Mouse (Mus musculus): Measurements from ENCODE around the gene Gdf15. TPM values are rescaled to one million over a fixed set of nuclear protein-coding genes. Genes with fewer than 3 reads are reported as not detected.
A peak's percentile ranks its signal among the peaks of the same experiment; 100 is the strongest.
"Not testable (repeated sequence)": the region's sequence is repeated elsewhere in the genome, so short reads cannot be mapped to it uniquely, and the experiment has no call there.

Gene Gdf15
- polyA plus RNA-seq, 3 experiments from 2014 or later = not detected

DNA sequence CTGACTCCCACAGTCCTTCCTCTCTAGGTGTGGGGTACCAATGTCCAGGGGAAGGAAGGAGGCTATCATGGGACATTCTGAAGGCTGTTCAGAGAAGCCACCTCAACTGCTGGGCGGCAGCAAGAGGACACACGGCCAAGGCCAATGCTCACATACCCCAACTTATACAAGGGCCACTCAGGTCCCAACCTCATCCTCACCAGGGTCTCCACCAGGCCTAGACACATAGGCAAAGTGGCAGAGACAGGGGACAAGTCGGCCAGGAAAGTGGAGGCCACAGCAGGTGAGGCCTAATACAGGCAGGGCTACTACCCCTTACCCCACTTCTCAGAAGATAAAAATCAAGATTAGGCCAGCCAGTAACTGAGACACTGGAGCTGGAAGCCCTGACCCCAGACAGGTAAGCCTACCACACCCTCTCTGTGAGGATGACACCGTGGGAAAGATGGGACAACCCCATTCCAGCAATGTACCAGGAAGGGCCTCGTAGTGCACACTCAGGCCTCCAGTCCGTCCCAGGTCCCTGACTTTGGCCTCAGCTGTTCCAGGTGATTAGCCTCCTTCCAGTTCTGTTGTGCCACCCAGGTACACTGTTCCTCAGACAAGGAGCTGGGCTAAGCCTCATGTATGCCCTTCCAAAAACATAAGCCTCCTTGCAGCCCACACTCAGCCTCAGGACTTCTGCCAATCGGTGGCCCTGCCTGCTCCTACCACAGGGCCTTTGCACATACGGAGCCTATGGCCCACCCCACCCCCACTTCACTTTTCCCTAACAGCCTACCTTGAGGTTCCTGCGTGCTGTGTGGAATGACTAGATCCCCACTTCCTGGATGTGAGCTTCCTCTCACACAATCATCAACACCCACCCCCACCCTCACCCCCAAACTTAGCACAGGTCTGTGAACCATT, 26.1 kb downstream of the Gdf15 start:
- no peak for ATAC-seq

DNA sequence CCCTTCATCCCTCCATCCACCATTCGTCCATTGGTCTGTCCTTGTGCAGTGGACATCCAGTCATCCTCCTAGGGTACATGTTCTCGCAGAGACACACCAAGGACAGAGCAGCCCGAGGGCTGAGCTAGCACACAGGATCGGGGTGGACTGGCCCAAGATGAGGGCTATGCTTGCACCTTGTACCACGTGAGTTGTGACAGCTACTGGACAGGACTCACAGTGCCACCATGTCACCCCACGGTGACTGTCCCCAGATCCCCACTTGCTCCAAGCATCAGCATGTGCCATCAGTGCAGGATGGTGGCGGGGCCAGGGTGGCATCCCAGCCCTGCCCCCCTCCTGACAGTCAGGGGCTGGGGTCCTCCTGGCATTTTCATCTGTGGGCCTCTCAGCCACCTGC, 27.7 kb downstream of the Gdf15 start:
- ATAC-seq = no peak

DNA sequence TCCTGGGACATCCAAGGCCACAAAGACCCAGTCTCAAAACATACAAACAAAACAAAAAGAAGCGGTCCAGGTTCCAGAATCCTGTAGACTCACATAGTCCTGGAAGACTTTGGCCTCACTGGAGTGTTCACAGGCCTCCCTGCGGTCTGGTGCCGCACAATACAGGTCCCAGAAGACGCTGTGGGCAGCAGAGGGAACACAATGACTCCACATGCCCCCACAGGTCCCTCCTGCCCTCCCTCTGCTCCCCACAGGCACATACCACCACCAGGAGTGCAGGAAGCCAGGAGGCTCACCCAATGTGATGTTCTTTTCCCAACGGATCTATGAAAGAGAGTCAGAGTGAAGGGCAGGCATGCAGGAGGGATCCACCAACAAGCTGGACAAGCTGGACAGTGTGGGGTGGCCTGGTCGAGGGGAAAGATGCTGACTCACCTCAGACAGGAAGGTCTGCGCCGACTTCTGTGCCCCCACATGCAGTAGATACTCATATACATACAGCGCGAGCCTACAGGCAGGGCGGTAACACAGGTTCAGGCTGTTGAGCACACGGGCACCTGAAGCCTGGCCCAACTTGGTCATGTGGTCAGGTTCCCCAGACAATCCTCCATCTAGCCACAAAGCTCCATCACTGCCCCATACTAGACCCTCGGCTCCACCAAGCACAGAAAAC, 30.0 kb downstream of the Gdf15 start:
- ATAC-seq = no peak

DNA sequence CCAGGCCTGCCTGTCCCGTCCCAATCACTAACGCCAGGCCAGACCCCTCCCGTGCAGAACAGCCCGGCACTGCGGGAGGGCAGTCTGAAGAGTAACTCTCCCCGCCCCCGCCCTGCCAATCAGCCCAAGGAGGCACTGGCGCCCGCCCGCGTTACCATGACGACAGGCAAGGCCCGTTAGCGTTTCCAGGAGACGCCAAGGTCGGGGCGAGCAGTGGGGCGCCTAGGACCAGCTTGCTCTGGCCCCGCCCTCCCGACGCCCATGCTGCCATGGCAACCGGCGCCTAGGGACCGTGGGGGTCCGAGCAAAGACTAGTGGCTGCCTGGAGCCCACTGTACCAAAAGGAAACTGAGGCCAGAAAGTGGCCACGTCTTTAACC, 31.0 kb downstream of the Gdf15 start:
- ATAC-seq = peak; percentile 72

DNA sequence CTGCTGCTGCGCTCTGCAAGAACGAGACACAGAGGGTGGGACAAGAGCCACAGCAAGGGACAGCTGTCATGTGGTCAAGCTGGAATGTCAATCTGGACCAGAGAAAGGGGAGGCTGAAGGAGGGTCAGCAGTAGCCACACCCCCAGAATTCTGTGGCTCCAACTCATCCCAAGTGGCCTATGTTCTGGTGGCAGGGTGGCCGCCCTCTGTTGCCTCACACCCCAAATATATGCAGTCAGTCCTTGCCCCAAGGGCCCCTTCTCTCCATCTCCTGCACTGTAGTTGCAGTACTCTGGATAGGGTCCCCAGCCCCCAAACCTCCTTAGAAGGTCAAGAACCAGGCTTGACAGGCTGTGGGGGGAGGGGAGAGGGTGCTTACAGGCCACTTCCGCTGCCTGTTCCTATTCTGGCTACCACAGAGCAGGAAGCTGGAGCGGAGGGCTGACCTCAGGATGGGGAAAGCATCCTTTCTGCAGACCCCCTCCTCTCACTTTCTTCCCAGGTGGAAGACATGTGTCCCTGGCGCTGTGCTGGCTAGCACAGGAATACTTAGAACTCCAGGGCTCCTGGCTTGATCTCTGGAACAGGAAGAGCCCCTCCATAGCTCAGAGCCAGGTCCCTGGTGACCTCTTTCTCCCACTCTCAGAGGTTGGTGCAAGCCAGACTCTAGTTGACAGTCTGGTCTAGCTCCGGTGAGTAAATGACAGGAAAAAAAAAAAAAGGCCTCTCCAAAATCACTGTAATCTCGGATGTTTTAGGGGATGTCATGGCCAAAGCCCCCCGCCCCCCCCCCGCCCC, 31.6 kb downstream of the Gdf15 start:
- no peak for ATAC-seq

DNA sequence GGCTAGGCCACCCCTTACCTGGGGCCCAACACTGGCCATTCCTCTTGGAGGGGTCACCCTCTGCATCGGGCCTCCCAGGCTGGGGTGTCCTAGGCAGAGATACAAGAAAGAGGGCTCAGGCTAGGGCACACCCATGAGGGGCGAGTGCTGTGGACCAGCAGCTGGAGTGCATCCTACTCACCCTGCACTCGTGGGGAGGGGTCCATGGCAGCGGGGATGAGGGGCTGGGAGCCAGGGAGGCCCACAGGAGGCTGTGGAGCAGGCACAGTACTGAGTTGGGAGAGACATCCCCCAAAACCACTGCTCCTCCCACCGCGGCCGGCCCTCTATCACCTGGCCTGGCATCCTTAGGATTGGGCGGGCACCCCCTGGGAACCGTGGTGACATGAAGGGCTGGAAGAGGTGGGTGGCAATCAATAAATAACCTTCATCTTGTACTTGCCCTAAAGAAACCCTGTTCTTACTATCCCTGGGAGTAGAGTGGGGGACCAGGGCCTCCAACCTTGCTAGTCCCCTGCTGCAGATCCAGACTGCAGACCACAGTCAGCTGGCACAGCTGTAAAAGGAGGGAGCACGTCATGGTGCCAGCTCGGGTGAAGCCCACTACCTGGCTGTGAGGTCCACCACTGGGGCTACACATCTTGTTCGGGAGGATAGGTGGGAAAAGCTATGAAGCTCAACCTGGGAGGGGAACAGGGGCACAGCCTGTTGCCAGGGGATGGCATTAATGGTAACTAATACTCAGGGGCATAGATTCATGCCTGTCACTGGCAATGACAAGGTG, 32.6 kb downstream of the Gdf15 start:
- ATAC-seq = no peak

DNA sequence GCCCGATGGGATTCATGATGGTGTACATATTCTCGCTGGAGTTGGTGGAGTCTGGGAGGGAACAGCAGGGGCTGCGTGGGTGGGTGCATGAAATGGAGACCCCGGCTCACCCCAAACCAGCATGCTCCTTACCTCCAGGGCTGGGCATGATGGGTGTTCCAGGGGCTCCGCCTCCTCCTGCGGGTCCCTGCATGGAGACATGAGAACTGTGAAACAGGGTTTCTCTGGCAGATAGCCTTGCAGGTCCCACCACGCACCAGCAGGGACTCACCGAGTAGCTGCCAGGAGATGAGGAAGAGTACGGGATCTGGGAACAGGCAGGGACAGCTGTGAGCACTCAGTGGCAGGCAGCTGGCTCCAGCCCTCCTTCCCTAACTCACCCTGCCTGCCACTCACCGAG, 33.5 kb downstream of the Gdf15 start:
- no peak for ATAC-seq

DNA sequence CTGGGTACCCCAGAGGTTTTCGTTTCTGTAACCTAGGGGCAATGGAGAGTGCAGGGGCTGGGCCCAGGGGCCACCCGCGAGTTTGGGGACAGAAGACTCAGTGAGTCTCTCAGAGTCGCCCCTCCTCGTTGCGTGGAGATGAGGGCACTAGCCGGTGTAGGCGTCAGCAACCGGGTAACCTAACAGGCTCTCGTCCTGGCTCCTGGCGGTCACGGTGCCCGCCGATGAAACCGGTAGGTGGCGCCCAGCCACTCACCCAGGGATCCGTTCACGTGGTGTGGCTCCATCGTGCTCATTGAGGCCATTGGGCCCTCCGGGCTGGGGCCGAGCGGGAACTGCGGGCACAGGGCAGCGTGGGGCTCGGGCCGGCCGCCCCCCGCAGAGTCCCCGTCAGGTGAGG, 34.0 kb downstream of the Gdf15 start:
- ATAC-seq = no peak

DNA sequence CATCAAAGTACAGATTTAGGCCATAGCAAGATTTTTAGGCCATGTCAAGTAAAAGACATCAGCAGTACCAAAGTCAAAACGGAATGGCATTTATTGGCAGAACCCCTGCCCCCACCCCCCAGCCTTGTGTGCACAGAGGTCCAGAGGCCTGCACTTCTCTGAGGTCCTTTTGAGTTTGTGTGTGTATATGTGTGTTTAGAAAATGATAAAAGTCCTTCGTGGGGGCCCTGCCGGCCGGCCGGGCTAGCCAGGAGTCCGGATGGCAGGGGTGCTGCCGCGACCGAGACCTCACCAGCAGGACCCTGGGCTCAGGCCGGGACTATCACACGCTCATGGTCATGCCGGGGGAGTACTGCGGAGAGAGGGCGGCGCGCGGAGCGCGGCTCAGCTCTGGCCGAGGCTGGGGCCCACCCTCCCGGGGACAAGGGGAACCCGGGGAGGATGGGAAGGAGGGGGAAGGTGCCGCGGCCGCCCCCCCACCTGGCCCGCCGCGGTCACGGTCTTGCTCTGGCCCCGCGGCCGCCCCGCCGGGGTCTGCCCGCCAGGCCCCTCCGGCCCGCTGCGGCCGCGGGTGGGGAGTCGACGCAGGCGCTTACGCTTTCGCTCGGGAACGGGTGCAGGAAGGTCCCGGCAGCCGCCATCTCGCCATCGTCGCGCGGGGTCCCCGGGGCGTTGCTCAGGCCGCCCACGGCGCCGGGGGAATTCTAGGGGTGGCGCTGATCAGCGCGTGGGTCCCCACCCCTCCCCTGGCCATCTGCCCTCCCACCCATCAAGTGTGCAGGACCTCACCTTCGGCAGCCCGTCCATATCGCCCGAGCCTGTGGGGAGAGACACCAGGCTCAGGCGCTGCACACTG, 34.6 kb downstream of the Gdf15 start:
- no peak for ATAC-seq

DNA sequence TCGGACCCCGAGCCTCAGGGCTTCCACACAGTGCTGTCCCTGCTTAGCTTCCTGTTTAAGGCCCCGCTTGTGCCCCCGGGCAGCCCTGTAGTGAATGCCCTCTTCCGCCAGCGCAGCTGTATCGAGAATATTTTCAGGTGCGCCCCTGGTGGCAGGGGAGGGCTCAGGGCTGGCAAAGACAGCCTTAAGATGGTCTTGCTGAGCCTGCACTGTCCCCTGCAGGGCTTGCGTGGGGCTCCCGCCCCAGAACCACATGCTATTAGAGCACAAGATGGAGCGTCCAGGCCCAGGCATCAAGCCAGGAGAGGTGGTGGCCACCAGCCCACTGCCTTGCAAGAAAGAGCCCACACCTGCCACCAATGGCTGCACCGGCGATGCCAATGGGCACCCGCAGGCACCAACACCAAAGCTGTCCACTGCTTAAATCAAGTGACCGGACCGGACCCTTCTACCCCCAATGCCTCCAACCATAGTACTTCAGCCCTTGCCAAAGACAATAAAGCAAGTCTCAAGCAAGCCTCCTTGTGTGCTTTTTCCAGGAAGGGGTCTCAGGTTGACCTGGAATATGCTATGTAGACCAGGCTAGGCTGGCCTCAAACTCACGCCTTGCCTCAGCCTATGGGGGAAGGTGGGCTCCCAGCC, 35.4 kb downstream of the Gdf15 start:
- ATAC-seq = no peak

DNA sequence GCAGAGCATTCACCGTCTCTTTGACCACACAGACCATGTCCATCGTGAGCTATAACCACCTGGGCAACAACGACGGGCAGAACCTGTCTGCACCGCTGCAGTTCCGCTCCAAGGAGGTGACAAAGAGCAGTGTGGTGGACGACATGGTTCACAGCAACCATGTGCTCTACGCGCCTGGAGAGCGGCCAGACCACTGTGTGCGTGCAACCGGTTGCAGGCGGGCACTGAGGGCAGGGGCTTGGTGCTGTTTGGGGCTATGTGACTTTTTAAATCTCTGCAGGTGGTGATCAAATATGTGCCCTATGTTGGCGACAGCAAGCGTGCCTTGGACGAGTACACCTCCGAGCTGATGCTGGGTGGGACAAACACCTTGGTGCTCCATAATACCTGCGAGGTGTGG, 36.0 kb downstream of the Gdf15 start:
- no peak for ATAC-seq

DNA sequence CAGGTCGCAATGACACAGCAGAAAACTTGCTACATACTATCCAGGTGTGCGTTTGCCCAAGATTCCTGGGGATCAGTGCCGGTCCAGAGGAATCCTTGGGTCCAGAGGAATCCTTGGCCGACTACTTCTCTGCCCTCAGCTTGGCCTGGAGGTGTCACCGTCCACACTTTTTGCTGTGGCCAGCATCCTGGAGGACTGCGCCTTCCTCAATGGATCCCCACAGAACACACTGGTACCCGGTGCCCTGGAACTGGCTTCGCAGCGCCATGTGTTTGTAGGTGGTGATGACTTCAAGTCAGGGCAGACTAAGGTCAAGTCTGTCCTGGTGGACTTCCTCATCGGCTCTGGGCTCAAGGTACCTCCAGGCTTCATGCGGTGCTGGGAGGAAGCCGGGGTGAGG, 36.4 kb downstream of the Gdf15 start:
- ATAC-seq = no peak

DNA sequence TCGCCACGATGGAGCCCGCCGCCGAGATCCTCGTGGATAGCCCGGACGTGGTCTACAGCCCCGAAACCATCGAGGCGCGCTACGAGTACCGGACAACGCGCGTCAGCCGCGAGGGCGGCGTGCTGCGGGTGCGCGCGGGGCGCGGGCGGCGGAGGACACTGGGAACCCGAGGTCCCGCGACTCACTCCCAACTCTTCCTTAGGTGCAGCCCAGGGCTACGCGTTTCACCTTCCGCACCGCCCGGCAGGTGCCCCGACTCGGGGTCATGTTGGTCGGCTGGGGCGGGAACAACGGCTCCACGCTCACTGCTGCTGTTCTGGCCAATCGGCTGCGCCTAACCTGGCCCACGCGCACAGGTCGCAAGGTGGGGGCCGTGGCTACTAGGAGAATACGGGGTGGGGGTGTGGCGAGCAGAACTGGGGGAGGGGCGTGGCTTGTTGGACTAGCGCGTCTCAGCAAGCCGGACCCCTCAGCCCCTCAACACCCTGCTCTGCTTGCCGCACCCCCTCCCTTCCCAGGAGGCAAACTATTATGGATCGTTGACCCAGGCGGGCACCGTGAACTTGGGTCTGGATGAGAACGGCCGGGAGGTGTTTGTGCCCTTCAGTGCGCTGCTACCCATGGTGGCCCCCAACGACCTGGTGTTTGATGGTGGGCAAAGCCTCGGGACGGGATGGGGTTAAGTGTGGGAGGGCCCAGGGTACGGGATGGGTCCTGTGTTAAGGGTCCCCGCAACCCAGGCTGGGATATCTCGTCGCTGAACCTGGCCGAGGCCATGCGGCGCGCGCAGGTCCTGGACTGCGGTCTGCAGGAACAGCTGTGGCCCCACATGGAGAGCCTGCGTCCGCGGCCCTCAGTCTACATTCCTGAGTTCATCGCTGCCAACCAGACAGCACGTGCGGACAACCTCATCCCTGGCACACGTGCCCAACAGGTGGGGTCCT, 37.4 kb downstream of the Gdf15 start:
- ATAC-seq = peak; percentile 32

DNA sequence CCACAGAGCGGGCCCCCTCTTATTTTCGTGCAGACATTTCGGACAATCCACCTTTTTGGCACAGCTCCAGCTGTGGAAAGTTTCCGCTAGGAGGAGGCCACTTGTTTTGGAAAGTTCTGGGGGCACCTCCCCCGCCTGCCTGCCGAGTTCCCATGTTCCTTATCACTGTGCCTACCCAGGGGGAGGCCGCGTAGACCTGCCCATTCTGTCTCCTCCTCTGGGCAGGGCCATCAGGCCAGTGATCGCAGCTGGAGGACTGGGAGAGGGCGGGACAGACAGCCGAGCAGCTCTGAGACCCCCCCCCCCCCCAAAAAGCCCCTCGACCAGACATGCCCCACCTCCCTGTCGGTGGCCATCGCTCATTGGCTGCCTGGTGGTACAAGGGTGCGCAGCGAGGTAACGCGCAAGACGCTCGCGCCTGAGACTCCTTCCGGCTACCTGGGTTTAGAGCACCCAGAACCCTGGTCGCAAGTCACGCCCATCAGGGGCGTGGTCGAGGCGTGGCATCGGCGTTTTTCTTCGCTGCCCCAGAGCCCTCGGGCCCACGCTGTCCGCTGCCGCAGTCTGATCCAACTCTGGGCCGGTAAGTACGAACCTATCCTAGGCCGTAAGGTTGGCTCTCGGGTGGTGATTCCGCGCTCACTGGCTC, 38.2 kb downstream of the Gdf15 start, which contains the start of gene Isyna1:
Gene Isyna1 (plus strand): TSS at position 413 of the 649 bp plus-strand sequence.
- peak; percentile 97 for ATAC-seq

DNA sequence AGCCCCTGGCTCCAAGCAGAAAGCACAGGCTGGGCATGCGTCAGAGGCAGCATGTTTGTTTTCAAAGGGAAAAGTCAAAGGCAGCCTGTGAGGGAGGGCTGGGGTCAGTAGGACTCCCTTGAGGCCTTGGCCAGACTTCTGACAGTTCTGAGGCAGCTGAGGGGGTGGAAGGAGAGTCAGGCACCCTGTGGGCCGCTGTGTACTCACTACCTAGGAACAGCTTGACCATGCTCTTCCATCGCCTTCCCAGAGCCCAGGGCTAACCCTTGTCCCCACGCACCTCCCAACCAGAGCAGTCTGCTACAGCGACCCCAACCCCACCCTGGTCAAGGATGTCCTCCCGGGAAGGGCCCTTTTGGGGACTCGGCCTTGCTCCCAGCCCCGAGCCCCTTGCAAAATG, 39.1 kb downstream of the Gdf15 start:
- ATAC-seq = no peak

DNA sequence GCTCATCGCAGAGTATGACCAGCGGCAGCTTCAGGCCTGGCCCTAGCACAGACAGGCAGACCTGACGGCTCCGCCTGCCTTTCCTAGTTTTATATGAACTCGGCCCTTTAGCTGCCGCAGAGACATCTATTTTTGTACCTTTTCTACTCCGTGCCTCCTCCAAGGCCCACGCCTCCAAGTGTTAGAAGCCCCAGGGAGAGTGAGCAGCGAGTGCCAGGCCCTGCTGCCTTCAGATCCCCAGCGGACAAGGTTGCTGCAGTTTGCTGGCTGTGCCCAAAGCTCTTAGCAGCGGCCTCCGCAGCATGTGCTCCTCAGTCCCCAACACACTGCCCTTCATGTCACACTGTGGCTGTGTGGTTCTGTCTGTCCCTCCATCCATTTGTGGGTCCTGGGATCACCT, 40.7 kb downstream of the Gdf15 start:
- ATAC-seq = no peak

DNA sequence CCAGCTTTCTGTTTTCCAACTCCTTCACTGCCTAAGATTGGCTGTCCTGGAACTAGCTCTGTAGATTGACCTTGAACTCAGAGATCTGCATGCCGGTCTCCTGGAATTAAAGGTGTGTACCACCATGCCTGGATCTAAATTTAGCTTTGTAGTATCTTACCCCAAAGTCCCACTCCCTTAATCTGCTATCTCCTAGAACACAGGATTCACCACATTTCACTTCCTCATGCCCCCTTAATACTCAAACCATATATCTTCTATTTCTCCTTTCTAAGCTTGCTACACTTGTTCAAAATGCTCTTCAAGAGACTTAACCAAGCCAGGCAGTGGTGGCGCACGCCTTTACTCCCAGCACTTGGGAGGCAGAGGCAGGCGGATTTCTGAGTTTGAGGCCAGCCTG, 44.3 kb downstream of the Gdf15 start:
- ATAC-seq = not testable (repeated sequence)

DNA sequence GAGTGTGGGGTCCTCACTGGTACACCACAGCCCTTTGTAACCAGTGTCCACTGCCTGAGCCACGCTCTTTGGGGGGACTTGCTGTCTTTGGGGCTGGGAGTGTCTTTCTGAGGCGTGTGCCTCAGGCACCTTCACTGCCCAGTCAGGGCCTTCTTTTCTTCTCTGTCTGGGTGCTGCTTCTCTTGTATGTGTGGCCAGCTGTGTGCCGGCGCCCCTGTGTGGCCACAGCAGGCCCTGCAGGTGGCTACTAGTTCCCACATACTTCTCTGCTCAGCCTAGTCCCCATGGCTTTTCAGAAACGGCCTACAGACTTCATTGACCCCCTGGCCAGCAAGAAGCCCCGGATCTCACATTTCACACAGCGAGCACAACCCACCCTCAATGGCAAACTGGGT, 47.0 kb downstream of the Gdf15 start:
- ATAC-seq = peak; percentile 63

DNA sequence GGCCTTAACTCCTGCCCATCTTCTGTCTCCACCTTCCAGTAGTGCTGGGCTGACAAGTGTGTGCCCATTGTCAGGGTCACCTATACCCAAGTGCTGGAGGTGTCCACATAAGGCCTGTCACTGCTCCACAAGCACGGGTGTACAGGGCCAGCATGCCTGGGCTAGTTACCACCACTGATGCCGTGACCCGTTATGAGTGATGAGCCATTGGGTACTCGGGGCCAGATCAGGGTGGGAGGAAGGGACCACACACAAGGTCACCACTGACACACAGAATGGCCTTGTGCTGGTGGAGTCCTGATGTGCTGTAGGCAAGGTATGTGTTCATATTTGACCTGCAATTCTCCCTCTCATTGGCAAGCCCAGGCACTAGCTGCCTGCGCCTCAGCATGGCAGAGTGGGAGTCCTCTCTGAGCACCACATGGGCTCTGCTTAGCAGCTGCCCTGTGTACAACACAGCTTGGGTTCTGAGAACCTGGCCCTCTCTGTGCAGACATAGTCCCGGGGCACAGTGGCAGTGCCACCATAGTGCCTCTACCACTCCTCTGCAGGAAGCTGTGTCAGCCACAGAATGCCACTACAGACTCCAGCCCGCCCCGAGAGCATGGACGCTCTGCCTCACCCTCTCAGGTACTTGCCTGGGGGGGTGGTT, 47.5 kb downstream of the Gdf15 start:
- no peak for ATAC-seq

Data from inflammation-experienced regulatory T-cells, adult 6 months (primary cell).